Mouse (Mus musculus) liver, embryonic 12.5 days (tissue): ENCODE results near the gene Ube2g1. TPM values are rescaled to one million over a fixed set of nuclear protein-coding genes. Genes with fewer than 3 reads are reported as not detected.
"Not testable (repeated sequence)": the region's sequence is repeated elsewhere in the genome, so short reads cannot be mapped to it uniquely, and the experiment has no call there.

Experiments used
- ATAC-seq: fragments of 200-750 bp; cut with Nextera tagmentation; 2 replicates; pipeline ENCODE4 v1.8.0; 2017; ENCODE audit warnings: moderate number of reproducible peaks, mild to moderate bottlenecking, moderate library complexity
- H3K27ac ChIP-seq: fragments of 300-500 bp; sonication (generic); 2 replicates; pipeline ENCODE4 v1.5.1; 2016; ENCODE audit warnings: mild to moderate bottlenecking
- H3K27me3 ChIP-seq: fragments of 300-500 bp; sonication (generic); replicated peaks from 2 replicates; pipeline ENCODE4 v1.6.1; 2016; ENCODE audit warnings: mild to moderate bottlenecking, moderate library complexity
- H3K36me3 ChIP-seq: fragments of 300-500 bp; sonication (generic); 2 replicates; pipeline ENCODE4 v1.6.1; 2016; ENCODE audit warnings: mild to moderate bottlenecking, moderate library complexity
- H3K4me1 ChIP-seq: fragments of 300-500 bp; sonication (generic); 2 replicates; pipeline ENCODE4 v1.6.1; 2016
- H3K4me2 ChIP-seq: fragments of 300-500 bp; sonication (generic); 2 replicates; pipeline ENCODE4 v1.6.1; 2016; ENCODE audit warnings: mild to moderate bottlenecking, moderate library complexity
- H3K4me3 ChIP-seq: fragments of 300-500 bp; sonication (generic); 2 replicates; pipeline ENCODE4 v1.5.1; 2016; ENCODE audit warnings: mild to moderate bottlenecking, moderate library complexity
- H3K9ac ChIP-seq: fragments of 300-500 bp; sonication (generic); 2 replicates; pipeline ENCODE4 v1.6.1; 2016; ENCODE audit warnings: mild to moderate bottlenecking, moderate library complexity
- H3K9me3 ChIP-seq: fragments of 300-500 bp; sonication (generic); replicated peaks from 2 replicates; pipeline ENCODE4 v1.6.1; 2016; ENCODE audit warnings: mild to moderate bottlenecking, moderate library complexity
- WGBS: fragments of 180-500 bp; shearing (Covaris S2); methylation state at CpG from one replicate; pipeline ENCODE4 v1.1.7; 2016; ENCODE audit not compliant: insufficient replicate concordance; 5-methylcytosine and 5-hydroxymethylcytosine counted together
- polyA plus RNA-seq: library from polyadenylated mRNA; unstranded; fragments of >200 nt; fragmentation: Nextera tagmentation; extraction: Ambion mirVana; gene quantifications from 2 replicates; pipeline ENCODE4 v1.2.1, GENCODE M21; 2016

Gene Ube2g1
- polyA plus RNA-seq, 1 experiment from 2014 or later: 37.3 TPM

- H3K9me3 ChIP-seq: no peaks in the 10 kb centered on the region
- no peaks in the 10 kb centered on the region for H3K36me3 ChIP-seq
- ATAC-seq: peak; percentile 80
- peak overlapping the region; percentile 98 for H3K9ac ChIP-seq
- no peaks in the 10 kb centered on the region for H3K27me3 ChIP-seq
- under 1% methylated on average over 33 of the region's 55 CpGs for WGBS
- peaks cover 30% of the 10 kb centered on the region for H3K4me1 ChIP-seq
- H3K27ac ChIP-seq: peak overlapping the region; percentile 99
- H3K4me2 ChIP-seq: peak overlapping the region; percentile 93
- H3K4me3 ChIP-seq: peak overlapping the region; percentile 97
Observed at GRCm38 (mm10) chr11:72608071-72608679, 1.1 kb downstream of the Ube2g1 start.

GRCm38 (mm10) chr11:72609242-72609641 is 2.2 kb downstream of the Ube2g1 start:
- Histone ChIP-seq H3K4me3 (no peak overlapping the region), H3K27me3 (no peaks in the 10 kb centered on the region), H3K9me3 (no peaks in the 10 kb centered on the region), H3K4me2 (peak overlapping the region; percentile 93; the same call in 1 of the 2 replicates), H3K9ac (0 out of 2 replicates have a peak overlapping the region, but pooled peaks have one; percentile 31), H3K27ac (no peak overlapping the region), H3K4me1 (peaks cover 30% of the 10 kb centered on the region), H3K36me3 (no peaks in the 10 kb centered on the region)
- ATAC-seq: no peak

- H3K4me1 ChIP-seq: peaks cover 13% of the 10 kb centered on the region
- H3K9me3 ChIP-seq, H3K36me3 ChIP-seq, H3K9ac ChIP-seq, H3K4me2 ChIP-seq, H3K27ac ChIP-seq, H3K27me3 ChIP-seq, ATAC-seq, H3K4me3 ChIP-seq: not testable (repeated sequence)
- WGBS: 66% methylated on average over 3 of the region's 3 CpGs
Observed at GRCm38 (mm10) chr11:72614336-72614735, 7.3 kb downstream of the Ube2g1 start.

GRCm38 (mm10) chr11:72615931-72616330 is 8.8 kb downstream of the Ube2g1 start:
- H3K9me3 ChIP-seq: no peaks in the 10 kb centered on the region
- 78% methylated on average over 4 of the region's 4 CpGs for WGBS
- no peak overlapping the region for H3K27ac ChIP-seq
- no peaks in the 10 kb centered on the region; the same call in 1 of the 2 replicates for H3K4me1 ChIP-seq
- H3K27me3 ChIP-seq: no peaks in the 10 kb centered on the region
- H3K4me3 ChIP-seq: no peak overlapping the region
- no peak for ATAC-seq
- no peak overlapping the region for H3K4me2 ChIP-seq
- H3K36me3 ChIP-seq: peaks cover 7% of the 10 kb centered on the region; the same call in 1 of the 2 replicates
- H3K9ac ChIP-seq: no peak overlapping the region

GRCm38 (mm10) chr11:72618476-72618875 is 11.4 kb downstream of the Ube2g1 start:
- Histone ChIP-seq H3K27ac (no peak overlapping the region), H3K4me3 (no peak overlapping the region), H3K9ac (no peak overlapping the region), H3K9me3 (no peaks in the 10 kb centered on the region), H3K36me3 (peaks cover 7% of the 10 kb centered on the region; the same call in 1 of the 2 replicates), H3K4me2 (no peak overlapping the region), H3K4me1 (no peaks in the 10 kb centered on the region; the same call in 1 of the 2 replicates), H3K27me3 (no peaks in the 10 kb centered on the region)
- WGBS: 97% methylated on average over 1 of the region's 1 CpGs
- ATAC-seq: no peak

GRCm38 (mm10) chr11:72642730-72643129 is 35.6 kb downstream of the Ube2g1 start:
- H3K4me2 ChIP-seq: no peak overlapping the region
- H3K36me3 ChIP-seq: no peaks in the 10 kb centered on the region
- WGBS: 66% methylated on average over 4 of the region's 4 CpGs
- no peak for ATAC-seq
- H3K4me3 ChIP-seq: no peak overlapping the region
- H3K9me3 ChIP-seq: no peaks in the 10 kb centered on the region
- H3K9ac ChIP-seq: no peak overlapping the region
- no peaks in the 10 kb centered on the region for H3K27me3 ChIP-seq
- H3K4me1 ChIP-seq: peaks cover 4% of the 10 kb centered on the region; the same call in 1 of the 2 replicates
- H3K27ac ChIP-seq: no peak overlapping the region

- Histone ChIP-seq H3K4me3 (no peak overlapping the region), H3K36me3 (no peaks in the 10 kb centered on the region), H3K27me3 (no peaks in the 10 kb centered on the region), H3K4me2 (no peak overlapping the region), H3K4me1 (peaks cover 4% of the 10 kb centered on the region; the same call in 1 of the 2 replicates), H3K9me3 (no peaks in the 10 kb centered on the region), H3K9ac (no peak overlapping the region), H3K27ac (no peak overlapping the region)
- 79% methylated on average over 5 of the region's 5 CpGs for WGBS
- no peak for ATAC-seq
Observed at GRCm38 (mm10) chr11:72645386-72645785, 38.3 kb downstream of the Ube2g1 start.

- 73% methylated on average over 2 of the region's 2 CpGs for WGBS
- no peak overlapping the region for H3K4me3 ChIP-seq
- no peak for ATAC-seq
- H3K36me3 ChIP-seq: no peaks in the 10 kb centered on the region
- no peak overlapping the region for H3K9ac ChIP-seq
- no peak overlapping the region for H3K4me2 ChIP-seq
- H3K27me3 ChIP-seq: no peaks in the 10 kb centered on the region
- no peaks in the 10 kb centered on the region for H3K4me1 ChIP-seq
- H3K27ac ChIP-seq: no peak overlapping the region
- H3K9me3 ChIP-seq: no peaks in the 10 kb centered on the region
Observed at GRCm38 (mm10) chr11:72650347-72650746, 43.3 kb downstream of the Ube2g1 start.

- H3K27me3 ChIP-seq: no peaks in the 10 kb centered on the region
Observed at GRCm38 (mm10) chr11:72659918-72660317, 52.8 kb downstream of the Ube2g1 start.

GRCm38 (mm10) chr11:72660359-72660758 is 53.3 kb downstream of the Ube2g1 start:
- Histone ChIP-seq H3K36me3 (0 out of 2 replicates have a peak, but pooled peaks cover 5% of the 10 kb centered on the region), H3K9me3 (no peaks in the 10 kb centered on the region), H3K4me1 (peaks cover 3% of the 10 kb centered on the region; the same call in 1 of the 2 replicates), H3K27me3 (no peaks in the 10 kb centered on the region), H3K9ac (no peak overlapping the region), H3K4me3 (no peak overlapping the region), H3K4me2 (no peak overlapping the region), H3K27ac (no peak overlapping the region)
- no peak for ATAC-seq
- 83% methylated on average over 1 of the region's 1 CpGs for WGBS

More at GRCm38 (mm10) chr11:72659918-72660317, 52.8 kb downstream of the Ube2g1 start:
- Histone ChIP-seq H3K27ac (no peak overlapping the region), H3K9ac (no peak overlapping the region), H3K4me2 (no peak overlapping the region), H3K4me1 (peaks cover 3% of the 10 kb centered on the region; the same call in 1 of the 2 replicates), H3K9me3 (no peaks in the 10 kb centered on the region), H3K36me3 (0 out of 2 replicates have a peak, but pooled peaks cover 5% of the 10 kb centered on the region), H3K4me3 (no peak overlapping the region)
- ATAC-seq: no peak

- 56% methylated on average over 4 of the region's 4 CpGs for WGBS
- peaks cover 3% of the 10 kb centered on the region; the same call in 1 of the 2 replicates for H3K4me1 ChIP-seq
- H3K4me2 ChIP-seq: no peak overlapping the region
- H3K27me3 ChIP-seq: no peaks in the 10 kb centered on the region
- no peak overlapping the region for H3K9ac ChIP-seq
- H3K9me3 ChIP-seq: no peaks in the 10 kb centered on the region
- no peak overlapping the region for H3K4me3 ChIP-seq
- no peak overlapping the region for H3K27ac ChIP-seq
- peaks cover 6% of the 10 kb centered on the region; the same call in 1 of the 2 replicates for H3K36me3 ChIP-seq
- ATAC-seq: no peak
Observed at GRCm38 (mm10) chr11:72664641-72665040, 57.6 kb downstream of the Ube2g1 start.

- Histone ChIP-seq H3K9ac (no peak overlapping the region), H3K27ac (no peak overlapping the region), H3K4me2 (no peak overlapping the region), H3K36me3 (peaks cover 4% of the 10 kb centered on the region; the same call in 1 of the 2 replicates), H3K4me1 (peaks cover 23% of the 10 kb centered on the region), H3K4me3 (no peak overlapping the region), H3K9me3 (no peaks in the 10 kb centered on the region), H3K27me3 (no peaks in the 10 kb centered on the region)
- ATAC-seq: no peak
Observed at GRCm38 (mm10) chr11:72670634-72671033, 63.6 kb downstream of the Ube2g1 start.
